Mouse (Mus musculus) MEL (cell line): ENCODE measurements at regions not wholly inside any gene's neighbourhood (a gene's known extent, or its start where the extent isn't known, plus 50 kb on each side); places are given as distances from the start of the nearest gene placed in this dataset.

Source experiments
- DNase-seq: peaks from one replicate; pipeline ENCODE4 v3.0.0; 2011; ENCODE audit warnings: low read depth, low spot score
- H3K27ac ChIP-seq: 2 replicates; pipeline ENCODE4 v1.5.1; 2012; ENCODE audit warnings: low read depth, mild to moderate bottlenecking, control low read depth, low read length, moderate library complexity; ENCODE audit not compliant: control insufficient read depth
- H3K27me3 ChIP-seq, 2 experiments: fragments of 150-350 bp in 1 of 2; sonication (generic) in 1 of 2; 2 replicates each; pipeline ENCODE4 v1.6.1; 2012; ENCODE audit warnings: low read length in 2 of 2, mild to moderate bottlenecking in 2 of 2, improper control_type of control experiment in 1 of 2, moderate library complexity in 1 of 2; ENCODE audit not compliant: insufficient read depth in 2 of 2, control insufficient read depth in 1 of 2
- H3K36me3 ChIP-seq, 2 experiments: 2 replicates each; pipeline ENCODE4 v1.6.1; 2012 to 2014; ENCODE audit warnings: low read length in 2 of 2, improper control_type of control experiment in 1 of 2, inconsistent platforms in 1 of 2, mild to moderate bottlenecking in 1 of 2; ENCODE audit not compliant: insufficient read depth in 2 of 2, control insufficient read depth in 1 of 2
- H3K4me1 ChIP-seq, 2 experiments: fragments of 150-350 bp in 1 of 2; sonication (generic) in 1 of 2; 2 replicates each; pipeline ENCODE4 v1.6.1; 2012; ENCODE audit warnings: low read length in 2 of 2, improper control_type of control experiment in 1 of 2, mild to moderate bottlenecking in 1 of 2; ENCODE audit not compliant: insufficient read depth in 2 of 2, control insufficient read depth in 1 of 2
- H3K4me3 ChIP-seq, 2 experiments: fragments of 150-350 bp in 1 of 2; sonication (generic) in 1 of 2; 2 replicates each; pipeline ENCODE4 v1.5.1; 2012; ENCODE audit warnings: low read depth in 2 of 2, low read length in 2 of 2, mild to moderate bottlenecking in 2 of 2, moderate library complexity in 2 of 2, control low read depth in 1 of 2, improper control_type of control experiment in 1 of 2; ENCODE audit not compliant: control insufficient read depth in 1 of 2, insufficient read depth in 1 of 2
- H3K79me2 ChIP-seq: 2 replicates; pipeline ENCODE4 v1.6.1; 2012; ENCODE audit warnings: mild to moderate bottlenecking, low read length, moderate library complexity; ENCODE audit not compliant: control insufficient read depth, poor library complexity, insufficient read depth
- H3K9ac ChIP-seq: 2 replicates; pipeline ENCODE4 v1.6.1; 2012; ENCODE audit warnings: low read depth, mild to moderate bottlenecking, control low read depth, low read length, moderate library complexity; ENCODE audit not compliant: control insufficient read depth, poor library complexity, severe bottlenecking
- H3K9me3 ChIP-seq: fragments of 150-350 bp; sonication (generic); replicated peaks from 2 replicates; pipeline ENCODE4 v1.6.1; 2012; ENCODE audit warnings: mild to moderate bottlenecking, low read length, improper control_type of control experiment, moderate library complexity; ENCODE audit not compliant: insufficient read depth
- CTCF ChIP-seq, 3 experiments: IDR thresholded peaks in 2 of 3; conservative IDR thresholded peaks in 1 of 3; 2 replicates each; pipeline ENCODE4 v1.5.1; 2011 to 2012; ENCODE audit warnings: low read length in 3 of 3, low read depth in 2 of 3, mild to moderate bottlenecking in 2 of 3, improper control_type of control experiment in 1 of 3, inconsistent platforms in 1 of 3, mixed read lengths in 1 of 3, moderate library complexity in 1 of 3; ENCODE audit not compliant: control insufficient read depth in 1 of 3, insufficient read depth in 1 of 3, poor library complexity in 1 of 3, severe bottlenecking in 1 of 3
- GATA1 ChIP-seq: IDR thresholded peaks from 2 replicates; pipeline ENCODE4 v1.6.1; 2011; ENCODE audit warnings: low read depth, low read length, improper control_type of control experiment
- HCFC1 ChIP-seq: IDR thresholded peaks from 2 replicates; pipeline ENCODE4 v1.6.1; 2012; ENCODE audit warnings: low read depth, mild to moderate bottlenecking, inconsistent platforms, low read length, improper control_type of control experiment, moderate library complexity
- KAT2A ChIP-seq: conservative IDR thresholded peaks from 2 replicates; pipeline ENCODE4 v1.6.1; 2012; ENCODE audit warnings: low read depth, low read length, improper control_type of control experiment, inconsistent platforms
- MAZ ChIP-seq: IDR thresholded peaks from 2 replicates; pipeline ENCODE4 v1.6.1; 2012; ENCODE audit warnings: low read depth, mild to moderate bottlenecking, inconsistent platforms, low read length, improper control_type of control experiment
- MEF2A ChIP-seq: IDR thresholded peaks from 2 replicates; pipeline ENCODE4 v1.6.1; 2014; ENCODE audit warnings: low read depth, mild to moderate bottlenecking, inconsistent platforms, low read length, improper control_type of control experiment; ENCODE audit not compliant: poor library complexity, insufficient replicate concordance, severe bottlenecking; ENCODE audit errors: extremely low read depth
- MYB ChIP-seq: IDR thresholded peaks from 2 replicates; pipeline ENCODE4 v1.6.1; 2011; ENCODE audit warnings: mild to moderate bottlenecking, low read depth, low read length, improper control_type of control experiment
- MYC ChIP-seq: IDR thresholded peaks from 2 replicates; pipeline ENCODE4 v1.6.1; 2011; ENCODE audit warnings: low read depth, mild to moderate bottlenecking, low read length, improper control_type of control experiment, moderate library complexity
- NRF1 ChIP-seq: IDR thresholded peaks from 2 replicates; pipeline ENCODE4 v1.6.1; 2014; ENCODE audit warnings: low read depth, mild to moderate bottlenecking, inconsistent platforms, low read length, improper control_type of control experiment, moderate library complexity; ENCODE audit not compliant: poor library complexity, insufficient read depth, severe bottlenecking
- POLR2A ChIP-seq, 2 experiments: IDR thresholded peaks; 2 replicates each; pipeline ENCODE4 v1.6.1; 2011 to 2012; ENCODE audit warnings: low read length in 2 of 2, mild to moderate bottlenecking in 2 of 2, control low read depth in 1 of 2, improper control_type of control experiment in 1 of 2, low read depth in 1 of 2, moderate library complexity in 1 of 2; ENCODE audit not compliant: control insufficient read depth in 1 of 2, insufficient read depth in 1 of 2, poor library complexity in 1 of 2
- POLR2AphosphoS2 ChIP-seq: IDR thresholded peaks from 2 replicates; pipeline ENCODE4 v1.6.1; 2011; ENCODE audit warnings: low read length, improper control_type of control experiment
- POLR2AphosphoS5 ChIP-seq: IDR thresholded peaks from 2 replicates; pipeline ENCODE4 v1.6.1; 2012; ENCODE audit warnings: low read depth, borderline replicate concordance, mild to moderate bottlenecking, inconsistent platforms, low read length, moderate library complexity, mixed read lengths
- RCOR1 ChIP-seq: IDR thresholded peaks from 2 replicates; pipeline ENCODE4 v1.6.1; 2012; ENCODE audit warnings: low read depth, mild to moderate bottlenecking, inconsistent platforms, low read length, improper control_type of control experiment
- UBTF ChIP-seq: IDR thresholded peaks from 2 replicates; pipeline ENCODE4 v1.6.1; 2012; ENCODE audit warnings: low read depth, mild to moderate bottlenecking, inconsistent platforms, low read length, improper control_type of control experiment, moderate library complexity, borderline replicate concordance; ENCODE audit not compliant: insufficient read depth
- USF1 ChIP-seq: IDR thresholded peaks from 2 replicates; pipeline ENCODE4 v1.6.1; 2014; ENCODE audit warnings: low read depth, mild to moderate bottlenecking, inconsistent platforms, low read length, improper control_type of control experiment, moderate library complexity
- USF2 ChIP-seq, 2 experiments: IDR thresholded peaks; 2 replicates each; pipeline ENCODE4 v1.6.1; 2011 to 2012; ENCODE audit warnings: improper control_type of control experiment in 2 of 2, low read length in 2 of 2, borderline replicate concordance in 1 of 2, inconsistent platforms in 1 of 2, low read depth in 1 of 2, mild to moderate bottlenecking in 1 of 2; ENCODE audit not compliant: insufficient read depth in 1 of 2
- ZC3H11A ChIP-seq: IDR thresholded peaks from 2 replicates; pipeline ENCODE4 v1.6.1; 2012; ENCODE audit warnings: low read depth, mild to moderate bottlenecking, inconsistent platforms, low read length, improper control_type of control experiment
- ZMIZ1 ChIP-seq: IDR thresholded peaks from 2 replicates; pipeline ENCODE4 v1.6.1; 2012; ENCODE audit warnings: low read depth, mild to moderate bottlenecking, inconsistent platforms, low read length, improper control_type of control experiment, moderate library complexity

- TF ChIP-seq ZC3H11A (no peak), GATA1 (no peak), POLR2A (IDR thresholded peaks at IDR 0.05; ENCODE audit: control insufficient read depth in 1 of 2, insufficient read depth in 1 of 2, low read depth in 1 of 2, low read length in 2 of 2, poor library complexity in 1 of 2) (no peak)
- no peaks in the 10 kb centered on the region for H3K9me3 ChIP-seq
- no peak overlapping the region for H3K4me3 ChIP-seq
- peaks cover 0 to 3% of the 10 kb centered on the region in 2 experiments; a peak in 1 of 4 replicates for H3K4me1 ChIP-seq
- H3K27me3 ChIP-seq: peaks cover 0 to 2% of the 10 kb centered on the region in 2 experiments; a peak in 1 of 4 replicates
- DNase-seq: no peak
- H3K79me2 ChIP-seq: no peaks in the 10 kb centered on the region
- H3K36me3 ChIP-seq: no peaks in the 10 kb centered on the region
- H3K9ac ChIP-seq: no peak overlapping the region
- H3K27ac ChIP-seq: no peak overlapping the region
Measured at GRCm38 (mm10) chr9:14206838-14207560, 67.9 kb upstream of the Sesn3 start.

- H3K4me1 ChIP-seq: peaks cover 0 to 3% of the 10 kb centered on the region in 2 experiments; a peak in 1 of 4 replicates
- H3K27ac ChIP-seq: no peak overlapping the region
- TF ChIP-seq POLR2AphosphoS2: no peak
- TF ChIP-seq RCOR1: no peak
- no peak for TF ChIP-seq POLR2A (IDR thresholded peaks at IDR 0.05; ENCODE audit: control insufficient read depth in 1 of 2, insufficient read depth in 1 of 2, low read depth in 1 of 2, low read length in 2 of 2, poor library complexity in 1 of 2)
- no peak for TF ChIP-seq USF1
- no peak for TF ChIP-seq HCFC1
- no peak for TF ChIP-seq UBTF
- no peak for TF ChIP-seq MAZ
- no peak for TF ChIP-seq NRF1
- H3K9me3 ChIP-seq: no peaks in the 10 kb centered on the region
- peaks cover 0 to 2% of the 10 kb centered on the region in 2 experiments; a peak in 1 of 4 replicates for H3K27me3 ChIP-seq
- no peak overlapping the region for H3K9ac ChIP-seq
- H3K4me3 ChIP-seq: no peak overlapping the region
- H3K79me2 ChIP-seq: no peaks in the 10 kb centered on the region
- no peak for DNase-seq
- no peaks in the 10 kb centered on the region for H3K36me3 ChIP-seq
Measured at GRCm38 (mm10) chr9:14207561-14207936, 67.3 kb upstream of the Sesn3 start.

- DNase-seq: no peak
- Histone ChIP-seq H3K27me3 (peaks cover 0 to 4% of the 10 kb centered on the region in 2 experiments; a peak in 2 of 4 replicates), H3K9me3 (no peaks in the 10 kb centered on the region), H3K27ac (no peak overlapping the region), H3K9ac (no peak overlapping the region), H3K4me3 (no peak overlapping the region), H3K4me1 (no peaks in the 10 kb centered on the region), H3K36me3 (no peaks in the 10 kb centered on the region), H3K79me2 (no peaks in the 10 kb centered on the region)
- TF ChIP-seq USF1 (no peak), POLR2AphosphoS5 (no peak), CTCF (IDR thresholded peaks at IDR 0.05 in 2 of 3, conservative IDR thresholded peaks at IDR 0.05 in 1 of 3; ENCODE audit: control insufficient read depth in 1 of 3, insufficient read depth in 1 of 3, low read depth in 2 of 3, low read length in 3 of 3, poor library complexity in 1 of 3, severe bottlenecking in 1 of 3) (no peak), ZMIZ1 (no peak), ZC3H11A (no peak), UBTF (no peak), USF2 (IDR thresholded peaks at IDR 0.05; ENCODE audit: borderline replicate concordance in 1 of 2, insufficient read depth in 1 of 2, low read depth in 1 of 2, low read length in 2 of 2) (no peak), KAT2A (no peak), MYB (no peak), MEF2A (no peak), MYC (no peak)
Measured at GRCm38 (mm10) chr9:14213283-14213682, 61.6 kb upstream of the Sesn3 start.
